Mouse (Mus musculus) small intestine, adult 2 months (tissue): ENCODE data around the gene Ggt5. TPM values are rescaled to one million over a fixed set of nuclear protein-coding genes. Genes with fewer than 3 reads are reported as not detected.

Experiments used
- H3K27ac ChIP-seq: fragments of 200-500 bp; 2 replicates; pipeline ENCODE4 v1.5.1; 2012; ENCODE audit warnings: low read depth, low read length, control low read depth, inconsistent platforms; ENCODE audit not compliant: insufficient read depth
- H3K27me3 ChIP-seq: fragments of 200-500 bp; 2 replicates; pipeline ENCODE4 v1.6.1; 2012; ENCODE audit warnings: mild to moderate bottlenecking, moderate library complexity, low read length, inconsistent platforms; ENCODE audit not compliant: control insufficient read depth, insufficient read depth
- H3K36me3 ChIP-seq: fragments of 200-500 bp; 2 replicates; pipeline ENCODE4 v1.6.1; 2012; ENCODE audit warnings: mild to moderate bottlenecking, low read length, control low read depth, inconsistent platforms; ENCODE audit not compliant: control insufficient read depth, insufficient read depth
- H3K4me1 ChIP-seq: fragments of 200-500 bp; 2 replicates; pipeline ENCODE4 v1.6.1; 2012; ENCODE audit warnings: low read length, inconsistent platforms, mixed read lengths; ENCODE audit not compliant: control insufficient read depth, insufficient read depth, insufficient read length
- H3K4me3 ChIP-seq: fragments of 200-500 bp; 2 replicates; pipeline ENCODE4 v1.5.1; 2012; ENCODE audit warnings: low read depth, mild to moderate bottlenecking, control low read depth, inconsistent platforms, low read length, moderate library complexity
- CTCF ChIP-seq: fragments of 200-500 bp; IDR thresholded peaks from 2 replicates; pipeline ENCODE4 v1.5.1; 2012; ENCODE audit warnings: low read depth, mild to moderate bottlenecking, control low read depth, inconsistent platforms, low read length, moderate library complexity, mixed read lengths; ENCODE audit not compliant: insufficient replicate concordance, insufficient read length; ENCODE audit errors: extremely low read depth
- POLR2A ChIP-seq: fragments of 200-500 bp; IDR thresholded peaks from 2 replicates; pipeline ENCODE4 v1.6.1; 2012; ENCODE audit warnings: low read depth, mild to moderate bottlenecking, control low read depth, inconsistent platforms, low read length, moderate library complexity
- WGBS: fragments of 180-500 bp; shearing (Covaris S2); methylation state at CpG from one replicate; pipeline ENCODE4 v1.1.7; 2018; 5-methylcytosine and 5-hydroxymethylcytosine counted together
- polyA plus RNA-seq: library from polyadenylated mRNA; depleted of rRNA; stranded (reverse); fragments of >200 nt; gene quantifications from 2 replicates; pipeline ENCODE4 v1.2.3, GENCODE M21; 2012

Gene Ggt5
- polyA plus RNA-seq, 1 experiment = 27.0 TPM

GRCm38 (mm10) chr10:75649406-75649995 is 60.4 kb downstream of the Ggt5 start:
- peaks cover 11% of the 10 kb centered on the region for H3K4me1 ChIP-seq
- no peaks in the 10 kb centered on the region for H3K27me3 ChIP-seq
- no peak overlapping the region for H3K4me3 ChIP-seq
- H3K36me3 ChIP-seq = peaks cover 58% of the 10 kb centered on the region
- H3K27ac ChIP-seq = no peak overlapping the region
- no peak for TF ChIP-seq POLR2A
- no peak for TF ChIP-seq CTCF
- 91% methylated on average over 4 of the region's 4 CpGs for WGBS

- H3K27ac ChIP-seq = no peak overlapping the region
- peaks cover 64% of the 10 kb centered on the region for H3K36me3 ChIP-seq
- no peak for TF ChIP-seq CTCF
- TF ChIP-seq POLR2A = no peak
- no peaks in the 10 kb centered on the region for H3K27me3 ChIP-seq
- 89% methylated on average over 6 of the region's 6 CpGs for WGBS
- peaks cover 11% of the 10 kb centered on the region for H3K4me1 ChIP-seq
- H3K4me3 ChIP-seq = no peak overlapping the region
Observed at GRCm38 (mm10) chr10:75650306-75650902, 61.3 kb downstream of the Ggt5 start.

GRCm38 (mm10) chr10:75651381-75652068 is 62.4 kb downstream of the Ggt5 start:
- TF ChIP-seq CTCF = no peak
- no peak for TF ChIP-seq POLR2A
- peaks cover 15% of the 10 kb centered on the region for H3K4me1 ChIP-seq
- H3K4me3 ChIP-seq = no peak overlapping the region
- 82% methylated on average over 16 of the region's 16 CpGs for WGBS
- H3K27me3 ChIP-seq = no peaks in the 10 kb centered on the region
- H3K36me3 ChIP-seq = peaks cover 65% of the 10 kb centered on the region
- H3K27ac ChIP-seq = peak overlapping the region; percentile 51; the same call in 1 of the 2 replicates

- H3K4me3 ChIP-seq = no peak overlapping the region
- no peak for TF ChIP-seq POLR2A
- TF ChIP-seq CTCF = no peak
- H3K36me3 ChIP-seq = peaks cover 68% of the 10 kb centered on the region
- no peaks in the 10 kb centered on the region for H3K27me3 ChIP-seq
- peaks cover 15% of the 10 kb centered on the region for H3K4me1 ChIP-seq
- peak overlapping the region; percentile 35; the same call in 1 of the 2 replicates for H3K27ac ChIP-seq
- WGBS = 66% methylated on average over 4 of the region's 4 CpGs
Observed at GRCm38 (mm10) chr10:75654053-75654452, 64.9 kb downstream of the Ggt5 start.

- H3K36me3 ChIP-seq = peaks cover 58% of the 10 kb centered on the region
- 90% methylated on average over 5 of the region's 5 CpGs for WGBS
- no peak for TF ChIP-seq CTCF
- no peak for TF ChIP-seq POLR2A
- H3K27ac ChIP-seq = no peak overlapping the region
- peaks cover 7% of the 10 kb centered on the region for H3K4me1 ChIP-seq
- no peaks in the 10 kb centered on the region for H3K27me3 ChIP-seq
- no peak overlapping the region for H3K4me3 ChIP-seq
Observed at GRCm38 (mm10) chr10:75657165-75657564, 68.0 kb downstream of the Ggt5 start.

- Histone ChIP-seq H3K4me1 (peaks cover 7% of the 10 kb centered on the region), H3K36me3 (peaks cover 53% of the 10 kb centered on the region), H3K4me3 (no peak overlapping the region), H3K27ac (no peak overlapping the region), H3K27me3 (no peaks in the 10 kb centered on the region)
- WGBS = 97% methylated on average over 7 of the region's 7 CpGs
- no peak for TF ChIP-seq POLR2A
- TF ChIP-seq CTCF = no peak
Observed at GRCm38 (mm10) chr10:75657772-75658171, 68.6 kb downstream of the Ggt5 start.

- no peak overlapping the region for H3K4me3 ChIP-seq
- no peak overlapping the region for H3K27ac ChIP-seq
- 90% methylated on average over 6 of the region's 6 CpGs for WGBS
- no peaks in the 10 kb centered on the region; the same call in 1 of the 2 replicates for H3K4me1 ChIP-seq
- TF ChIP-seq CTCF (no peak), POLR2A (no peak)
- H3K36me3 ChIP-seq = peaks cover 28% of the 10 kb centered on the region
- no peaks in the 10 kb centered on the region for H3K27me3 ChIP-seq
Observed at GRCm38 (mm10) chr10:75661381-75661780, 72.2 kb downstream of the Ggt5 start.
